Mouse (Mus musculus): ENCODE measurements around the gene Hpca. TPM values are rescaled to one million over a fixed set of nuclear protein-coding genes. Genes with fewer than 3 reads are reported as not detected.
A peak's percentile ranks its signal among the peaks of the same experiment; 100 is the strongest.

Gene Hpca
- polyA plus RNA-seq, 1 experiment, result not detected

GRCm38 (mm10) chr4:129141560-129142438 lies 20.0 kb upstream of the Hpca start:
- TF ChIP-seq GATA1 (IDR thresholded peaks at IDR 0.05; ENCODE audit: low read length), result no peak

- peak; percentile 49 for TF ChIP-seq GATA1 (IDR thresholded peaks at IDR 0.05; ENCODE audit: low read length)
Measured at GRCm38 (mm10) chr4:129140808-129141207, 19.0 kb upstream of the Hpca start.

GRCm38 (mm10) chr4:129139642-129140041 lies 17.8 kb upstream of the Hpca start:
- TF ChIP-seq GATA1 (IDR thresholded peaks at IDR 0.05; ENCODE audit: low read length), result no peak

- no peak for TF ChIP-seq GATA1 (IDR thresholded peaks at IDR 0.05; ENCODE audit: low read length)
Measured at GRCm38 (mm10) chr4:129137392-129138321, 15.8 kb upstream of the Hpca start.

- no peak for TF ChIP-seq GATA1 (IDR thresholded peaks at IDR 0.05; ENCODE audit: low read length)
Measured at GRCm38 (mm10) chr4:129136579-129137391, 14.9 kb upstream of the Hpca start, which contains the start of gene Fndc5. Fndc5 (plus strand) TSS chr4:129136999.

- no peak for TF ChIP-seq GATA1 (IDR thresholded peaks at IDR 0.05; ENCODE audit: low read length)
Measured at GRCm38 (mm10) chr4:129136189-129136578, 14.3 kb upstream of the Hpca start.

GRCm38 (mm10) chr4:129135637-129136036 lies 13.8 kb upstream of the Hpca start:
- no peak for TF ChIP-seq GATA1 (IDR thresholded peaks at IDR 0.05; ENCODE audit: low read length)

- no peak for TF ChIP-seq GATA1 (IDR thresholded peaks at IDR 0.05; ENCODE audit: low read length)
Measured at GRCm38 (mm10) chr4:129134799-129135585, 13.2 kb upstream of the Hpca start.

- TF ChIP-seq GATA1 (IDR thresholded peaks at IDR 0.05; ENCODE audit: low read length), result no peak
Measured at GRCm38 (mm10) chr4:129130755-129131303, 9.0 kb upstream of the Hpca start.

- no peak for TF ChIP-seq GATA1 (IDR thresholded peaks at IDR 0.05; ENCODE audit: low read length)
Measured at GRCm38 (mm10) chr4:129130149-129130548, 8.3 kb upstream of the Hpca start.

- TF ChIP-seq GATA1 (IDR thresholded peaks at IDR 0.05; ENCODE audit: low read length), result no peak
Measured at GRCm38 (mm10) chr4:129129387-129129786, 7.6 kb upstream of the Hpca start.

GRCm38 (mm10) chr4:129128582-129129338 lies 6.9 kb upstream of the Hpca start:
- TF ChIP-seq GATA1 (IDR thresholded peaks at IDR 0.05; ENCODE audit: low read length), result no peak

- TF ChIP-seq GATA1 (IDR thresholded peaks at IDR 0.05; ENCODE audit: low read length), result no peak
Measured at GRCm38 (mm10) chr4:129125736-129126451, 4.1 kb upstream of the Hpca start.

Measured in G1E-ER4 (cell line).